Mouse (Mus musculus) adrenal gland, adult 10 weeks (tissue): ENCODE data around the gene Dennd6b. TPM values are rescaled to one million over a fixed set of nuclear protein-coding genes. Genes with fewer than 3 reads are reported as not detected.

Experiments used
- polyA plus RNA-seq: library from polyadenylated mRNA; stranded (reverse); fragments of 350-450 nt; fragmentation: Illumina TruSeq; extraction: RNeasy Lipid Tissue Mini Kit (QIAGEN cat#74804); gene quantifications from one replicate; pipeline ENCODE4 v1.2.3, GENCODE M21; 2014; ENCODE audit warnings: low read depth, low replicate concordance

Gene Dennd6b
- 0.29 TPM for polyA plus RNA-seq

DNA sequence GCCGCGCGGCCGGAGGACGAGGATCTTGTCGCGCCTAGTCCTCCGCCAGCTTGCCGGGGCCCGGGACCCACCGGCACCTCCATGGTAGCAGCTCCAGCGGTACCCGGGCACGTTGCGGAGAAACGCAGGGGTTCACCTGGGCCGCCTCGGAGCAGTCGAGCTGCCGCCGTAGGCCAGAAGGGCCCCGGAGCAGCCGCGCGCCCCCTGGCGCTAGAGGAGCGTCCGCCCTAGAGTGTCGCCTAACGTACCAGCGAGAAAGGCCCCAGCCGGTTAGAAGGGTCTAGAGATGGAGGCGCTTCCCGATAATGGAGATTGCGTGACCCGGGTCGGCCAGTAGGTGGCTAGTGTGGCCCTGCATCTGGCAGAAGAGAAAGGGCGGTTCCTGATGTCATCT is at the start of gene Dennd6b:
Dennd6b (minus strand) TSS at position 184 of the 394 bp plus-strand sequence.

DNA sequence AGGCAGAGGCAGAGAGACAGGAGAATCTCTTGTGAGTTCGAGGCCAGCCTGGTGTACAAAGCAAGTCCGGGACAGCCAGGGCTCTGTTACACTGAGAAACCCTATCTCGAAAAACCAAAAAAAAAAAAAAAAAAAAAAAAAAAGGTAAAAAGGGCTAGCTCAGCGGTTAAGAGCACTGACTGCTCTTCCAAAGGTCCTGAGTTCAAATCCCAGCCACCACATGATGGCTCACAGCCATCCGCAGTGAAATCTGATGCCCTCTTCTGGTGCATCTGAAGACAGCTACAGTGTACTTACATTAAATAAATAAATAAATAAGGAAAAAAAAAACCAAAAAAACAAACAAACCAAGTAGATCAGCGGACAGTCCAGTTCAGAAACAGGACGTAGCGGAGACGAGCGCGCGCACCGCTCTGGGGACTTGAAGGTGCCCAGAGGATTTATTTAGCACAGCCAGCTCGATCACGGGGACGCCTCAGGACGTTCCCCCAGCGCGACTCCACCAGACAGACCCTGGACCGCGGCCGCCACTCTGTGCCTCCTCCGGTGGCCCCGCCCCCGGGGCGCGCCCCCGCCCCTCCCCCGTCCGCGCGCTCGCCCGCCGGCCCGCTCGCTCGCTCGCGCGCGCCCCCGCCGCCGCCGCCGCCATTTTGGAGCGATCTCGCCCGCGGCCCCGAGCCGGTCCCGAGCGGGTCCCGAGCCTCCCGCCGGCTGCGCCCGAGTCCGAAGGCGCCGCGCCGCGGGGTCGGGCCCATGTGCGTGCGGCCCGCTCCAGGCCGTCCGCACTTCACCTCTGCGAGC is 14.8 kb upstream of the Dennd6b start, which contains the start of gene Ppp6r2:
Ppp6r2 (plus strand) TSS at position 639 of the 801 bp plus-strand sequence.

DNA sequence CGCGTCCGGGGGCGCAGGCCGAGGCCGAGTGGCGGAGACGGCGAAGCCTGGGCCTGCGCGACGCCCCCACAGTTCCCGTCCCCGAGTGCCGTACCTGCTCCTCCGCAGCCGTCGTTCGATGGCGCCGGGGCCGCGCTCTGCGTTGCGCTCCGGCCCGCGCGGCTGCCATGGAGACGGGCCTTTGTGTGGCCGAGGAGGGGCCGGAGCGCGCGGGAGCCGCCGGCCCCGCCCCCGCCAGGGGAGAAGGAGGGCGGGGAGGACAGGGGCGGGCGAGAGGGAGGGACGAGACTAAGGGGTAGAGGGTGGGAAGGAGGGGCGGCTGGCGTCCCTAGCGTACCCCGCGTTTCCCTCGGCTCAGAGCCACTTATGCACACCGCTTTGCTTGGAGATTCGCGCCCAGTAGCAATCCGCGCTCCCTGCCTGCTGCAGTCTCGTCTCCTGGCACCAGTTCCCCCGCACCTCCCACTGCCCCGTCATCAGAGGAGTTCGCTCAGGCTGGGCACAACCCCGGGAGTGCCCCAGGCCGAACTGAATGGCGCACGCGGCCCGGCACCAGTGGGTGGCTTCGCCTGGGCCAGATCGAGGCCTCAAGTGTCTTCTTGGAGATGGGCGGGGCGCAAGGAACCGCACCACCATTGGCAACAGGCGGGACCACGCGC is 15.6 kb downstream of the Dennd6b start, which contains the start of gene Plxnb2:
Plxnb2 (minus strand) TSS at position 218 of the 659 bp plus-strand sequence.

DNA sequence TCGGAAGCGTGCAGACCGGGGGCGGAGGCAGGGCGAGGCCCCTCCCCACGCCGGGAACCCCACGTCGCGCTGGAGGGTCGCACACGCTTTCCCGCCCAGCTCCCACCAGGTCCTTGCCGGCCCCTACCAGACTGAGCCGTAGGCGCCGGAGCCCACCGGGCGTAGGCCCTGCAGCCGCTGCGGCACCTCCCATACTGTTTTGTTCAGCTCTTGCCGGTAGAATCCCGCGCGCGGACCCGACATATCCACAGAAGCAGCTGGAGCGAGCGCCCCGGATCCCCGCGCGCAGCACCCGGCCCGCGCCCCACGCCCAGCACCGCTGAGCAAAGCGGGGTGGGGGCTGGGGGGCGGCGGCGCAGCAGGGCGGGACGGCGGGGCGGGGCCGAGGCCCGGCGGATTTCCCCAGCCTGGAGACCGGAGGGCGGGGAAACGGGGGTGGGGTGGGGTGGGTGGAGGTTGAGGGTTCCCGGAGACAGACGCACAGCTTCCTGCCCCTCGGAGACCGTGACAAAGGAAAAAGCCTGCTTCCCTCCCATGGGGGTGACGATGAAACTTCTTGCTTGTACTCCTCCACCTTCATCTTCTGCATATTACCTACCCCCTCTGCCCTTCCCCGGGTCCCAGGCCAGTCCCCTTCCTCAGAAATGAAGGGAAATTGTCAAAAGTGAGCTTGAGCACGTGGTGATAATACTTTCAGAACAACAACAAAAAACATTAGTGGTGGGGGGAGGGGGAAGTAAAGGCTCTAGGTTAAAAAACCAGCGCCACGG is 46.8 kb downstream of the Dennd6b start, which contains the start of gene Mapk11:
Mapk11 (minus strand) TSS at position 358 of the 770 bp plus-strand sequence.

DNA sequence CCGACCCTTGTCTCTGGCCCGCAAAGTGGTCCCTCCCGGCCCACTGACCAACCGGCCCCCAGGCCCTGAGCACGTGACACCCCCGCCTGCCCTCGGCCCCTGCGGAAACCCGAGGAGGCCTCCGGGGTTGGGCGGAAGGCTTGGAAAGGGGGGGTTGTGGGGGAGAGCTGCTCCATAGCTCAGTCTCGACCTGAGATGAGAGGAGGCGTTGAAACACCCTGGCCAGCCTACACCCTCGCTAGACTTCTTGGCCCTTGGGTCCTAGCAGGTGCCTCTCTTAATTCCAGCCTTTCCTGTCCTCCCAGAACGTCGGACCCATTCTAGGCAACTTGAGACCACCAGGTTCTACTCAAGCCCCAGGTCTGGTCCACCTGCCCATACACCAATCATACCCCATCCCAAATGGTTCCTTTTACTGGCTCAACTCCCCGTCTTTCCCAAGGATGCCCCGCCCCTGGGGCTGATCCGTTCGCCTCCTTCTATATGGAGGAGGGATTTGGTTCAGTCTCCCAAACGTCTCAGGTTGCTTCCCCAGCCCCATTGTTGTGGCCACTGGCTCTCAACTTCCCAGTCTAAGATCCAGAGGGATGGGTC is 55.5 kb downstream of the Dennd6b start, which contains the start of gene Mapk12:
Mapk12 (minus strand) TSS at position 45 of the 594 bp plus-strand sequence.

Other genes starting within 250 kb of the Dennd6b start
- not detected for gene Ttll8, start 242.1 kb downstream of the Dennd6b start, polyA plus RNA-seq
- not detected for gene Mlc1, start 217.5 kb downstream of the Dennd6b start, polyA plus RNA-seq
- gene Mov10l1, start 213.6 kb downstream of the Dennd6b start, polyA plus RNA-seq: not detected
- gene Panx2, start 136.8 kb downstream of the Dennd6b start, polyA plus RNA-seq: not detected
- 3.2 TPM for gene Trabd, start 121.4 kb downstream of the Dennd6b start, polyA plus RNA-seq
- 5.4 TPM for gene Selenoo, start 107.4 kb downstream of the Dennd6b start, polyA plus RNA-seq
- 1.6 TPM for gene Tubgcp6, start 73.4 kb downstream of the Dennd6b start, polyA plus RNA-seq
- gene Hdac10, start 67.8 kb downstream of the Dennd6b start, polyA plus RNA-seq: not detected
- 1.4 TPM for gene Mapk12, start 55.8 kb downstream of the Dennd6b start, polyA plus RNA-seq
- 0.47 TPM for gene Mapk11, start 46.9 kb downstream of the Dennd6b start, polyA plus RNA-seq
- gene Plxnb2, start 15.7 kb downstream of the Dennd6b start, polyA plus RNA-seq: 4.9 TPM
- gene Ppp6r2, start 15.1 kb upstream of the Dennd6b start, polyA plus RNA-seq: 12.2 TPM
- 3.1 TPM for gene Sbf1, start 118.8 kb upstream of the Dennd6b start, polyA plus RNA-seq
- not detected for gene Adm2, start 126.2 kb upstream of the Dennd6b start, polyA plus RNA-seq
- not detected for gene Miox, start 137.9 kb upstream of the Dennd6b start, polyA plus RNA-seq
- gene Lmf2, start 159.2 kb upstream of the Dennd6b start, polyA plus RNA-seq: 3.0 TPM
- gene Ncaph2, start 159.2 kb upstream of the Dennd6b start, polyA plus RNA-seq: 12.4 TPM
- gene Sco2, start 177.3 kb upstream of the Dennd6b start, polyA plus RNA-seq: 0.52 TPM
- not detected for gene Tymp, start 180.5 kb upstream of the Dennd6b start, polyA plus RNA-seq
- not detected for gene Odf3b, start 182.8 kb upstream of the Dennd6b start, polyA plus RNA-seq
- not detected for gene Klhdc7b, start 188.4 kb upstream of the Dennd6b start, polyA plus RNA-seq
- not detected for gene Syce3, start 214.0 kb upstream of the Dennd6b start, polyA plus RNA-seq
- 4.1 TPM for gene Cpt1b, start 229.4 kb upstream of the Dennd6b start, polyA plus RNA-seq
- 0.47 TPM for gene C730034F03Rik, start 233.1 kb upstream of the Dennd6b start, polyA plus RNA-seq
- gene Gm44502, start 233.2 kb upstream of the Dennd6b start, polyA plus RNA-seq: not detected
- gene Chkb, start 233.4 kb upstream of the Dennd6b start, polyA plus RNA-seq: 30.0 TPM